Mouse (Mus musculus) C2C12 (cell line): ENCODE data around the gene Gm28048. TPM values are rescaled to one million over a fixed set of nuclear protein-coding genes. Genes with fewer than 3 reads are reported as not detected.

ENCODE experiments used
- H3K27me3 ChIP-seq: one replicate; pipeline ENCODE4 v1.6.1; 2011; ENCODE audit not compliant: control insufficient read depth, insufficient read depth, insufficient read length
- H3K36me3 ChIP-seq: one replicate; pipeline ENCODE4 v1.6.1; 2011; ENCODE audit not compliant: control insufficient read depth, insufficient read depth
- H3K4me3 ChIP-seq: one replicate; pipeline ENCODE4 v1.5.1; 2011; ENCODE audit warnings: mild to moderate bottlenecking, control low read depth; ENCODE audit not compliant: poor library complexity, insufficient read depth, severe bottlenecking
- H3K79me2 ChIP-seq: one replicate; pipeline ENCODE4 v1.6.1; 2011; ENCODE audit not compliant: control insufficient read depth, insufficient read depth
- H3K79me3 ChIP-seq: one replicate; pipeline ENCODE4 v1.6.1; 2011; ENCODE audit warnings: low read depth, control low read depth
- H3ac ChIP-seq: one replicate; pipeline ENCODE3; 2011; ENCODE audit warnings: low read depth; ENCODE audit not compliant: control insufficient read depth, insufficient read length
- CEBPB ChIP-seq: IDR thresholded peaks from one replicate; pipeline ENCODE4 v1.6.1; 2011; ENCODE audit warnings: low read depth, mild to moderate bottlenecking, control low read depth, moderate library complexity
- CTCF ChIP-seq: IDR thresholded peaks from one replicate; pipeline ENCODE4 v1.5.1; 2011; ENCODE audit not compliant: control insufficient read depth, insufficient read depth, insufficient read length
- FOSL1 ChIP-seq: IDR thresholded peaks from one replicate; pipeline ENCODE4 v1.8.0; 2011; ENCODE audit warnings: mild to moderate bottlenecking, low read length; ENCODE audit not compliant: poor library complexity, insufficient read depth, severe bottlenecking
- MAX ChIP-seq: IDR thresholded peaks from one replicate; pipeline ENCODE4 v1.6.1; 2011; ENCODE audit warnings: mild to moderate bottlenecking, control low read depth
- MYOD1 ChIP-seq: IDR thresholded peaks from one replicate; pipeline ENCODE4 v1.6.1; 2011; ENCODE audit warnings: low read depth; ENCODE audit not compliant: control insufficient read depth, insufficient read length
- MYOG ChIP-seq: IDR thresholded peaks from one replicate; pipeline ENCODE4 v1.6.1; 2011; ENCODE audit not compliant: control insufficient read depth, insufficient read length; ENCODE audit errors: extremely low read depth
- USF1 ChIP-seq: IDR thresholded peaks from one replicate; pipeline ENCODE4 v1.6.1; 2011; ENCODE audit warnings: low read depth, mild to moderate bottlenecking, control low read depth, moderate library complexity
- polyA plus RNA-seq: library from polyadenylated mRNA; unstranded; fragments of >200 nt; fragmentation: generic; extraction: Trizol; gene quantifications from one replicate; pipeline ENCODE4 v1.2.1, GENCODE M21; 2012; ENCODE audit warnings: missing spikeins

Gene Gm28048
- polyA plus RNA-seq, 1 experiment: 1.4 TPM

DNA sequence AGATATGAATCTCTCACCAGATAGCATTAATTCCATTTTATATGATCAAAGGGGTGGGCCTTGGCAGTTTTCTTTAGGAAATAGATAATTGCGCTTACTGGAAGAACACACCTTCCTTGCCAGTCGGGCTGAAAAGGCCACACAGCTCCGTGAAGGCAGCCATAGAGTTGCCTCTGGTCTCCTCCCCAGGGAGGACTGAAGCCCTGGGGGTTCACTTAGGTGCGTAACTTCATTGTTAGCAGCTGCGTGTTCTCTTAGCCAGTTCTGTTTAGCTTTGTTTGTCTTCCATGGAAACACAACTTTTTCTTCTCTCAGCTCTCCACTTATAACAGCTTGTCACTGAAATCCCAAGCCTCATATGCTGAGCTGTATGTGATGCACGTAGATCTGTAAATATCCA lies 89.4 kb downstream of the Gm28048 start:
- Histone ChIP-seq H3K79me3 (no peaks in the 10 kb centered on the region), H3K79me2 (no peaks in the 10 kb centered on the region), H3K36me3 (no peaks in the 10 kb centered on the region), H3K4me3 (no peak overlapping the region), H3K27me3 (no peaks in the 10 kb centered on the region), H3ac (no peak overlapping the region)
- TF ChIP-seq CTCF (no peak), MYOG (no peak), FOSL1 (no peak), USF1 (no peak), MYOD1 (no peak), CEBPB (no peak), MAX (no peak)

DNA sequence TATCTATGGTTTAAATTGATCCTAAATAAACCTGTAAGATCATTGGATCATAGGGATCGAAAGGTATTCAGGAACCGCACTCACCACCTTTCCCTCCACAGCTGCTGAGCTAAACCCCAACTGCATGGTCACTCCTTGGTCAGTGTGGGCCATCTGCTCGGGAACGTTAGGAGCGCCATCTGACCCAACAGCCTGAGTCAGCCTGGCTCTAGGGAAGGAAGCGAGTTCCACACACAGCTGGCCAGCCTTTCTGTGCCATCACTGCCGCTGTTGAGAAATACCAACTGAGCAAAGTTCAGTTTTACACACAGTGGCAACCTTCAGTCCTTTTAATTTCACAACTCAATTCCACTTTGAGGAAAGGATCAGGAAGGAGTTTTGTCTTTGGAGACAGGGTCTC lies 90.0 kb downstream of the Gm28048 start:
- H3K36me3 ChIP-seq: no peaks in the 10 kb centered on the region
- H3ac ChIP-seq: no peak overlapping the region
- no peaks in the 10 kb centered on the region for H3K27me3 ChIP-seq
- no peaks in the 10 kb centered on the region for H3K79me2 ChIP-seq
- TF ChIP-seq MYOD1 (peak; percentile 17), FOSL1 (no peak), MYOG (no peak), CEBPB (peak; percentile 32), USF1 (no peak)
- no peak overlapping the region for H3K4me3 ChIP-seq
- H3K79me3 ChIP-seq: no peaks in the 10 kb centered on the region

DNA sequence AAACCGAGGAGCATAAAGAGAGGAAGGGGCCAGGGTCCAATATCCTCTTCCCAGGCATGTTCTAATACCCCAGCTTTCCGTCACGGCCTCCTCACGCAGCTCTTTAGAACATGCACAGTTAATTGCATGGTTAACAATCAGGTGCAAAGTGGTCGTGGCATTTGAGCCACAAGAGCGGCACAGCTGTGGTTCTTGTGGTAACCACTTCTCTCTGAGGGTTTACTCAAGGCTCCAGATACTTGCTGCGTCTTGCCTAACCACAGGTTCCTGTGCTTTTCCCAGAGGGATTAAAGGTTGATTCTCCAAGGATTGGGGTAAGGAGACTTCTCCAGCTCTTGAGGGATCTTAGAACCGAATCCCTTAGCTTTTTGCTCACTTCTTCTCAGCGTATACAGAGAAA lies 90.6 kb downstream of the Gm28048 start:
- TF ChIP-seq CTCF: no peak
- no peak for TF ChIP-seq MYOG
- no peak for TF ChIP-seq MYOD1
- no peak for TF ChIP-seq FOSL1
- TF ChIP-seq USF1: no peak
- TF ChIP-seq CEBPB: no peak
- TF ChIP-seq MAX: no peak

DNA sequence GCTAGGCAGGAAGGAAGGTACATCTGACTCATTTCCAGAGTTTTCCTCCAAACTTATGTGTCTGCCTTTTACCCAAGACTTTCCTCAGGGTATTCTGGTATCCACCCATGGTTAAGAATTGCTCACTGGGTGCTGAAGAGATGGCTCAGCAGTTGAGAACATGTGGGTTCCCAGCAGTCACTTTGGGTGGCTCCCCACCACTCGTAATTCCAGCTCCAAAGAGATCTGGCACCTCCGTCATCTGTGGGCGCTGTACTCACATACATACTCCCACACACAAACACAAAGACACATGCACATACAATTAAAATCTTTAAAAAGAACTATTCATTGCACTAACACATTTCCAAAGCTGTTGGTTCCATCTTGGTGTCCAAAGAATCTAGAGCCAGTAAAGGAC lies 92.7 kb downstream of the Gm28048 start:
- Histone ChIP-seq H3K4me3 (no peak overlapping the region), H3K27me3 (no peaks in the 10 kb centered on the region), H3K79me3 (no peaks in the 10 kb centered on the region), H3ac (no peak overlapping the region), H3K36me3 (no peaks in the 10 kb centered on the region), H3K79me2 (no peaks in the 10 kb centered on the region)
- TF ChIP-seq MAX (no peak), USF1 (no peak), FOSL1 (no peak), MYOG (no peak), CTCF (no peak), MYOD1 (no peak), CEBPB (no peak)

More for the DNA sequence above, 90.6 kb downstream of the Gm28048 start:
- Histone ChIP-seq H3K4me3 (no peak overlapping the region), H3K79me2 (no peaks in the 10 kb centered on the region), H3K79me3 (no peaks in the 10 kb centered on the region), H3K36me3 (no peaks in the 10 kb centered on the region), H3ac (no peak overlapping the region), H3K27me3 (no peaks in the 10 kb centered on the region)

DNA sequence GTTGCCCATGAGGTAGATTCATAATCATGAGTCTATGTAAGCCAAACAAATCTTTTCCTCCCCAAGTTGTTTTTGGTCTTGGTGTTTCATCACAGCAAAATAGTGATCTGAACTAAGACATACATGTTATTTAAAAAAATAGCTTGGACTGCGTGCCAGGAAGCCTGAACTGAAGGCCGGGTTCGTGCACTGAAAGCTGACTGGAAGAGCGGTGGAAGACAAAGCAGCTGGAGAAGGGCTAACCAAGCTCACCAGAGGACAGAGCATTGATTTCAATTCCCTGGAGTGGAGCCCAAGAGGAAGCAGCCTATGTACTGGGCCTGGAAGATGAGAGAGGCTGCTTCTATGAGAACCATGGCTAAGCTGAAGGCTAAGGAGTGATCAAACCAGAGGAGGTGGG lies 94.9 kb downstream of the Gm28048 start:
- TF ChIP-seq CTCF (no peak), CEBPB (no peak), MAX (no peak), MYOD1 (no peak), MYOG (no peak), FOSL1 (no peak)
- no peaks in the 10 kb centered on the region for H3K36me3 ChIP-seq
- H3ac ChIP-seq: no peak overlapping the region
- H3K79me3 ChIP-seq: no peaks in the 10 kb centered on the region
- H3K79me2 ChIP-seq: no peaks in the 10 kb centered on the region
- no peak overlapping the region for H3K4me3 ChIP-seq
- no peaks in the 10 kb centered on the region for H3K27me3 ChIP-seq

DNA sequence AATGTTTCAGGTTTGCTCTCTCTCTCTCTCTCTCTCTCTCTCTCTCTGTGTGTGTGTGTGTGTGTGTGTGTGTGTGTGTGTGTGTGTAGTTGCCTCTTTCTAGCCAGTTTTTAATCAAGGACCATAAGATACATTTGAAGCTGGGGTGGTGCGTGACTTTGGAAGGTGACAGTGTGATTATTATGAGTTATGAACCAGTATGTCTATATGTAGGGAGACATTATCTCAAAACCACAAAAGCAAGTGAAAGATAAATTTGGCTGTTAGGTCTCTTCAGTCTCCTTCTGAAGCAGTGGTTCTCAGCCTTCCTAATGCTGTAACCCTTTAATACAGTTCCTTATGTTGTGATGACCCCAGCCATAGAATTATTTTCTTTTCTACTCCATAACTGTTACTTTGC lies 96.5 kb downstream of the Gm28048 start:
- Histone ChIP-seq H3K4me3 (no peak overlapping the region), H3K36me3 (no peaks in the 10 kb centered on the region)
- TF ChIP-seq CTCF (no peak), FOSL1 (no peak), CEBPB (no peak), MAX (no peak), MYOD1 (no peak), MYOG (no peak), USF1 (no peak)

More for the DNA sequence above, 96.5 kb downstream of the Gm28048 start:
- Histone ChIP-seq H3K79me2 (no peaks in the 10 kb centered on the region), H3K79me3 (no peaks in the 10 kb centered on the region), H3K27me3 (no peaks in the 10 kb centered on the region), H3ac (no peak overlapping the region)
